Mouse (Mus musculus) neural tube, embryonic 14.5 days (tissue): Measurements from ENCODE around the gene Grm1. TPM values are rescaled to one million over a fixed set of nuclear protein-coding genes. Genes with fewer than 3 reads are reported as not detected.

ENCODE experiments used
- ATAC-seq: fragments of 200-750 bp; cut with Nextera tagmentation; 2 replicates; pipeline ENCODE4 v1.8.0; 2017; ENCODE audit warnings: low read depth, mild to moderate bottlenecking, moderate TSS enrichment, moderate library complexity
- H3K27ac ChIP-seq: fragments of 300-500 bp; sonication (generic); 2 replicates; pipeline ENCODE4 v1.5.1; 2014; ENCODE audit warnings: low read depth, mild to moderate bottlenecking, control low read depth, low read length, moderate library complexity, mixed read lengths
- H3K27me3 ChIP-seq: fragments of 300-500 bp; sonication (generic); 2 replicates; pipeline ENCODE4 v1.6.1; 2014; ENCODE audit warnings: low read length; ENCODE audit not compliant: control insufficient read depth, insufficient read depth
- H3K36me3 ChIP-seq: fragments of 300-500 bp; sonication (generic); 2 replicates; pipeline ENCODE4 v1.6.1; 2014; ENCODE audit warnings: low read length, mixed read lengths; ENCODE audit not compliant: control insufficient read depth, insufficient read depth
- H3K4me1 ChIP-seq: fragments of 300-500 bp; sonication (generic); 2 replicates; pipeline ENCODE4 v1.6.1; 2014; ENCODE audit warnings: low read length; ENCODE audit not compliant: control insufficient read depth, insufficient read depth
- H3K4me2 ChIP-seq: fragments of 300-500 bp; sonication (generic); 2 replicates; pipeline ENCODE4 v1.6.1; 2014; ENCODE audit warnings: mild to moderate bottlenecking, low read depth, low read length, control low read depth
- H3K4me3 ChIP-seq: fragments of 300-500 bp; sonication (generic); 2 replicates; pipeline ENCODE4 v1.5.1; 2014; ENCODE audit warnings: low read depth, low read length, control low read depth, mixed read lengths
- H3K9ac ChIP-seq: fragments of 300-500 bp; sonication (generic); replicated peaks from 2 replicates; pipeline ENCODE4 v1.6.1; 2014; ENCODE audit warnings: low read depth, mild to moderate bottlenecking, control low read depth, low read length, mixed read lengths
- H3K9me3 ChIP-seq: fragments of 300-500 bp; sonication (generic); 2 replicates; pipeline ENCODE4 v1.6.1; 2016; ENCODE audit warnings: low read length; ENCODE audit not compliant: control insufficient read depth
- WGBS: fragments of 180-500 bp; shearing (Covaris S2); extraction: QIAGEN DNeasy Blood & Tissue Kit; methylation state at CpG from one replicate; pipeline ENCODE4 v1.1.7; 2014; 5-methylcytosine and 5-hydroxymethylcytosine counted together
- polyA plus RNA-seq: library from polyadenylated mRNA; unstranded; fragments of >200 nt; fragmentation: Nextera tagmentation; extraction: Ambion mirVana; gene quantifications from 2 replicates; pipeline ENCODE4 v1.2.1, GENCODE M21; 2014

Grm1 gene
- polyA plus RNA-seq, 1 experiment from 2014 or later = 4.5 TPM

DNA sequence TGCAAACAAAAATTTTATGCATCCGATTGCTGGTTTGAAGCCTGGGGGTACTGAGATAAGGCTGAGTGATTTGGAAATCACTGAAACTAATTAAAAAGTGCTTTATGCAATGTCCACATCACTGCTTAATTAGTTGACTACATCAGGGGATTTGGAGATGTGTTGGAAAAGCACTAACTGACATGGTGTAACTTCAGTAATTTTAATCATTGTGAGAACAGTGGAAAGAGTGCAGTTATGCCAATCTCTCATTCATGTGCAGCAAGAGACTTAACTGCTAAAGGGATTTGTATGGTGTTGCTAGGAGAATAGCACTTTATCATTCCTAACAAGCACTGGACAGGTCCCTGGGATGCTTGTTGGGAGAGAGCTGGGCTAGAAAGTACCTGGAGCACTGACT is 307.3 kb downstream of the Grm1 start:
- no peaks in the 10 kb centered on the region for H3K27me3 ChIP-seq
- no peak overlapping the region for H3K27ac ChIP-seq
- no peak overlapping the region for H3K4me2 ChIP-seq
- peak; percentile 69 for ATAC-seq
- no peaks in the 10 kb centered on the region for H3K4me1 ChIP-seq
- H3K4me3 ChIP-seq = no peak overlapping the region
- WGBS = 70% methylated on average over 1 of the region's 1 CpGs
- no peak overlapping the region for H3K9ac ChIP-seq
- no peaks in the 10 kb centered on the region for H3K9me3 ChIP-seq
- no peaks in the 10 kb centered on the region for H3K36me3 ChIP-seq

DNA sequence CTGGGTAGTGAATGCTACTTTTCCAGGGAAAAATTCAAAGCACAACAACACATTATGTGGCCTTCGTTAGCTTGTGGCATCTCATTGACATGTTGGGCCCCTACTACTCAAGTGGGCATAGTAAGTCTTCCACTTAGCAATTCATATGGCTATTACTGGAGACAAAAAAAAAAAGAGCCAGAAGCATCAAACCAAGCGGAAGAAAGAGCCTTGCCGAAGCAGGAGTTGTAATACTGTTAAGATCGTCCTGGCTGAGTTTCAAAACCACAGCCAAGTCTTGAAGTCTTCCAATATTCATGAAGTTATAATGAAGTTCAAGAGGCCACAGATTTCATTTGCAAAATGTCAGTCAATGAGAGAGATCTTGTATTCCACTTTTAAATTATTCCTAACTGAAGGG is 319.1 kb downstream of the Grm1 start:
- Histone ChIP-seq H3K9me3 (no peaks in the 10 kb centered on the region), H3K4me3 (no peak overlapping the region), H3K4me1 (no peaks in the 10 kb centered on the region), H3K27ac (no peak overlapping the region), H3K4me2 (no peak overlapping the region), H3K27me3 (no peaks in the 10 kb centered on the region), H3K9ac (no peak overlapping the region), H3K36me3 (no peaks in the 10 kb centered on the region)
- ATAC-seq = no peak
- WGBS = 79% methylated on average over 4 of the region's 4 CpGs

DNA sequence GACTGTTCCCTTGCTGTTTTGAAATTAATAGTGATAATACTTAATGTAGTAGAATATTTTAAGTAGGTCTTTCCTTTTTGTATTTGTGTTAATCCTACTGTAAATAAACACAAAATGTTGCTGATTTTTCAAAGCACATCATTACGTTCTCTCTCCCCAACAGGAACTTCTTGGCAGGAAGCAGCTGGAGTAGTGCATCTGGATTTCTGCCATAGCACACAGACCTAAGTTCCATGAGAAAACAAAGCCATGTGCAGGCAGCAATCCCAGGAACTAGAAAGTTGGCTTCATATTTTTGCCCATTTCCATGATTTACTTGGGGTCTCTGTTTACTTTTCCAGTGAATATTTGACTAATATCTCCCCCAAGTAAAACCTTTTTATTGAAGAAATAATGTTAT is 320.9 kb downstream of the Grm1 start:
- no peak overlapping the region for H3K9ac ChIP-seq
- ATAC-seq = no peak
- H3K4me1 ChIP-seq = no peaks in the 10 kb centered on the region
- 72% methylated on average over 1 of the region's 1 CpGs for WGBS
- no peaks in the 10 kb centered on the region for H3K27me3 ChIP-seq
- H3K9me3 ChIP-seq = no peaks in the 10 kb centered on the region
- H3K36me3 ChIP-seq = no peaks in the 10 kb centered on the region
- no peak overlapping the region for H3K4me2 ChIP-seq
- no peak overlapping the region for H3K4me3 ChIP-seq
- no peak overlapping the region for H3K27ac ChIP-seq

DNA sequence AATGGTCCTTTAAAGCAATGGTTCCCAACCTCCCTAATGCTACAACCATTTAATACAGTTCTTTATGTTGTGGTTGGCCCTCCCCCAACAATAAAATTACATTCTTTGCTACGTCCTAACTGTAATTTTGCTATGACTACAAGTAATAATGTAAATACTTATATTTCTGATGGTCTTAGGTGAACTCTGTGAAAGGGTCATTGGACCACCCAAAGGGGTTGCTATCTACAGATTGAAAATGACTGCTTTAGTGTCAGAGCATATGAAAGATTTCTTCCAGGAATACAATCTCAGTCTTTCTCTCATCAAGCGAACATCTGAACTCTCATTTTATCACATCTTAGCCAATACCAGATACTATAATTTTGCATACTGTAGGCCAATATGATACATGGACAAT is 321.4 kb downstream of the Grm1 start:
- H3K9me3 ChIP-seq = no peaks in the 10 kb centered on the region
- H3K27me3 ChIP-seq = no peaks in the 10 kb centered on the region
- 77% methylated on average over 2 of the region's 2 CpGs for WGBS
- no peak for ATAC-seq
- no peak overlapping the region for H3K4me3 ChIP-seq
- H3K36me3 ChIP-seq = no peaks in the 10 kb centered on the region
- H3K4me1 ChIP-seq = no peaks in the 10 kb centered on the region
- no peak overlapping the region for H3K4me2 ChIP-seq
- H3K27ac ChIP-seq = no peak overlapping the region
- no peak overlapping the region for H3K9ac ChIP-seq

DNA sequence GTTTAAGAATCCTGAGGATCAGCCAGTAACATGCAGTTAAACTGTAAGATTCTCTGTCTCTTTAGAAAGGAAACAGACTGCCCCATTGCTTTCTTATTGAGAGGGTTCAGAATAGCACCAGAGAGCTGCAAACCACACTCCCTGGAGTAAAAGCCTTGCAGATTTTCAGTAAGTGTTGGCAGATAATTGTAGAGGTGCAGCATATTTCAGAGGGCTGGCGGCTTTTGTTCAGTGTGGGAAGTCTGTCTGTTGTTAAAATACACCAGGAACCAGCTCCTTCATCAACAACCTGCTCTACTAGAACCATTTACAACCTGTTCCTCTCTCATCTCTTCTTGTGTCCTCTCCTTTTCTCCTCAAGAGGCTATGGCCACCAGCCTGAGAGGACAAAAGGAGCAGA is 331.1 kb downstream of the Grm1 start:
- Histone ChIP-seq H3K27ac (no peak overlapping the region), H3K9me3 (no peaks in the 10 kb centered on the region), H3K4me1 (no peaks in the 10 kb centered on the region), H3K36me3 (no peaks in the 10 kb centered on the region), H3K4me3 (no peak overlapping the region), H3K4me2 (no peak overlapping the region), H3K27me3 (no peaks in the 10 kb centered on the region), H3K9ac (no peak overlapping the region)
- ATAC-seq = no peak
- WGBS = 94% methylated on average over 1 of the region's 1 CpGs

DNA sequence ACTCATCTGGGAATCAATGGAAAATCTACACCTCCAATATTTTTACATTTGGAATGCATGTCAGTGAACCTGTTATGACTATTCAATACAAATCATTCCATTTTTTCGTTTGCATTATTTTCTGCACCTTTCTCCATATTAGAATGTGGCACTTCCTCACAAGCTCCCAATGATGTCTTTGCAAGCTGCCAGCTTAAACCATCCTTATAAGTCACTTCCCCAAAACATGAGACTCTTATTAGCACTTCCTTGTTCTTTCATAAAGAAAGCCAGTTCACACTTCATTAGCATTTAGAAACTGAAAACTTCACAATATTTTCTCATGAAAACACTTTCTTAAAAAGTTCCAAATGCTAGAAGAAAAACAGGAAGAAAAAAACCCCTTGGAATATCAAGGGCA is 338.1 kb downstream of the Grm1 start:
- no peak overlapping the region for H3K4me2 ChIP-seq
- H3K27ac ChIP-seq = no peak overlapping the region
- 61% methylated on average over 1 of the region's 1 CpGs for WGBS

DNA sequence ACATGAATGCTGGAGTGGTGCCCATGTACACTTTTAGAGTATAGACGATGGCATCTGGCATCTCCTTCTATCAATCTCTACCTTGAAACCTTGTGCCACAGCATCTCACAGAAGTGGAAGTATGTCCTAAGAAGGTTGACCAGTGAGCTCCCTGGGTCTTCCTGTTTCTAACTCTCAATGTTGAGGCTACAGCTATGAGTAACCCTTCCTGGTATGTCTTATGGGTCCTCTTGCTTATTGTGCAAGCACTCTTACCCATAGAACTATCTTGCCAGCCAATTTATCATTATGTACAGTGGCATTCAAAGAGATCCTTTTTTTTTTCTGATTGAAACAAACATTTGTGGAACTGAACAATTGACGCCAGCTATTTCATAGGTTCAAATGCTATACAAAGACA is 340.0 kb downstream of the Grm1 start:
- Histone ChIP-seq H3K9ac (no peak overlapping the region), H3K36me3 (no peaks in the 10 kb centered on the region), H3K4me2 (no peak overlapping the region), H3K9me3 (no peaks in the 10 kb centered on the region), H3K27ac (no peak overlapping the region), H3K27me3 (no peaks in the 10 kb centered on the region), H3K4me3 (no peak overlapping the region), H3K4me1 (no peaks in the 10 kb centered on the region)
- WGBS = 91% methylated on average over 2 of the region's 2 CpGs
- ATAC-seq = no peak

More for the DNA sequence above, 338.1 kb downstream of the Grm1 start:
- Histone ChIP-seq H3K36me3 (no peaks in the 10 kb centered on the region), H3K9ac (no peak overlapping the region), H3K4me1 (no peaks in the 10 kb centered on the region), H3K27me3 (no peaks in the 10 kb centered on the region), H3K9me3 (no peaks in the 10 kb centered on the region), H3K4me3 (no peak overlapping the region)
- no peak for ATAC-seq

DNA sequence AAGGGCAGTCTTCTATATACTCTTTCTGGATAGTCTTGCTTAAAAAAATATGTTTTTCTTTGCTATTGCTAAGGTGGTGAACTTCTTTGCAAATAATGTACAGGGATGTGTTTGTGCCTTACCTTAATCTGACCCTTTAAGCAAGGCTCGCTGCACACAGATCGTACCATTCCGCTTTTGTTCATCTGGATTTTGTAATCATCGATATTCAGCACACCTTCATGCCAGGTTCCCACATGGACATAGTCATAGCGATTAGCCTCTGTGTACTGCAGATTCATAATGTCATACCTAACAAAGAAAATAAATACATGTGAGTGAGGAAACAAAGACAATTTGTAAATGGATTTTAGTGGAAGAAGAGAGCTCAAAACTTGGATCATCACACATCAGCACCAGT is 340.8 kb downstream of the Grm1 start:
- Histone ChIP-seq H3K9ac (no peak overlapping the region), H3K4me2 (no peak overlapping the region), H3K9me3 (no peaks in the 10 kb centered on the region), H3K4me3 (no peak overlapping the region), H3K27ac (no peak overlapping the region), H3K36me3 (no peaks in the 10 kb centered on the region), H3K4me1 (no peaks in the 10 kb centered on the region), H3K27me3 (no peaks in the 10 kb centered on the region)
- WGBS = 96% methylated on average over 5 of the region's 5 CpGs
- no peak for ATAC-seq

DNA sequence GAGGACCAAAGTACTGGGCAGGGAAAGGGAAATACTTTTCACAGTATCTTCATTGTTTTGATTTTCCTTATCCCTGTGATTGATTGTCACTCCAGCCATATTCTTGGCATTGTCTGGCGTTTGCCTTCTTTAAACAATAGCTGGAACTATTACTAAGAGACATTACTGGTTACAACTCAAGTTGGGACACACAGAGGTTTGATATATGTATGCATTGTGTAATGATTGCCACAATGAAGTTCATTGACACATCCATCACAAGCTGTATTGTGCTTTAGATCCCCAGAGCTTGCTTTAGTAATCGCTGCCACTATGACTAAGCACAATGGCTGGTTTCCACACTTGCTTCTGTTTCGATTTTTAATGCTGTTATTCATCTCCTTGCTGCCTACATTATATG is 341.4 kb downstream of the Grm1 start:
- Histone ChIP-seq H3K4me2 (no peak overlapping the region), H3K27ac (no peak overlapping the region), H3K4me3 (no peak overlapping the region), H3K27me3 (no peaks in the 10 kb centered on the region), H3K9me3 (no peaks in the 10 kb centered on the region), H3K4me1 (no peaks in the 10 kb centered on the region), H3K36me3 (no peaks in the 10 kb centered on the region), H3K9ac (no peak overlapping the region)
- 57% methylated on average over 3 of the region's 3 CpGs for WGBS
- no peak for ATAC-seq
